Mouse (Mus musculus): ENCODE measurements around the gene Platr17. TPM values are rescaled to one million over a fixed set of nuclear protein-coding genes. Genes with fewer than 3 reads are reported as not detected.
A peak's percentile ranks its signal among the peaks of the same experiment; 100 is the strongest.

Gene Platr17
- total and polyA plus RNA-seq, 3 experiments: not detected

DNA sequence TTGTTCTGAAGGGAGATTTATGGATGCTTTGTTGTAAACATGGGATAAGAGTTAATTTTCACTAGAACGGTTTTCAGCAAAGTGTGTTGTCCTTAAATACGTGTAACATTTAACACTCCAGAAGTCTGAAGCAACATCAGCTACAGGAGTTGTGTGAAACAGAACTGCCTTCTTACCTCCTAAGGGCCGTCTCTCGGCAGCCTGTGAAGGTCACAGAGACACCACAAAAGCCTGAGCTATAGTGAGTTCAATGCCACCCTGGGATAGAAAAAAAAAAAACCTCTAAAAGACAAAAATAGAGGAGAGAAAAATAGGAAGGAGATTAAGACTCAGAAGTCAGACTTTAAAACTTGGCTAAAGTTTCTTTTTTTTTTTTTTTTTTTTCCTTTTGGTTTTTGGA lies 2.9 kb upstream of the Platr17 start (continued):
- peak; percentile 67 for TF ChIP-seq ZNF384 (IDR thresholded peaks at IDR 0.05; ENCODE audit: low read depth, low read length)
- no peak for TF ChIP-seq CHD2 (IDR thresholded peaks at IDR 0.05; ENCODE audit: low read length)
- no peak for TF ChIP-seq JUND (IDR thresholded peaks at IDR 0.05; ENCODE audit: low read depth, low read length)
- no peak for TF ChIP-seq MXI1 (IDR thresholded peaks at IDR 0.05; ENCODE audit: low read depth, low read length)

DNA sequence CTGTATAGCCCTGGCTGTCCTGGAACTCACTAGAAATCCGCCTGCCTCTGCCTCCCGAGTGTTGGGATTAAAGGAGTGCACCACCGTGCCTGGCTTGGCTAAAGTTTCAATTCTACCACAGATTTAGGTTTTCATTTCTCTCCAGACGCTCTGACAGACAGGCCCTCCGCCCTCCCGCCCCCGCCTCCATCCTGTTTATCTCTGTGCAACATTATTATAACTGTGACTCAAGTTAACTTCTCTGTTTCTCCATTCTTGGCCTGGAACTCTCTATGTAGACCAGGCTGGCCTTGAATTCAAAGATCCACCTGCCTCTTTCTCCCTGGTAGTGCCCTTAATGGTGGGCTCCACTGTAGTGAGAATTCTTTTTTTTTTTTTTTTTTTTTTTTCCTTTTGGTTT lies 2.4 kb upstream of the Platr17 start:
- peak; percentile 3; the same call in 1 of the 2 replicates for TF ChIP-seq ZNF384 (IDR thresholded peaks at IDR 0.05; ENCODE audit: low read depth, low read length)
- 0 out of 2 replicates have a peak, but pooled peaks have one; percentile 9 for TF ChIP-seq GATA1 (IDR thresholded peaks at IDR 0.05; ENCODE audit: low read depth, low read length)
- TF ChIP-seq MAZ (IDR thresholded peaks at IDR 0.05; ENCODE audit: low read depth, low read length): 0 out of 2 replicates have a peak, but pooled peaks have one; percentile 21
- TF ChIP-seq RCOR1 (IDR thresholded peaks at IDR 0.05; ENCODE audit: low read depth, low read length): no peak
- TF ChIP-seq POLR2AphosphoS5 (IDR thresholded peaks at IDR 0.05; ENCODE audit: borderline replicate concordance, low read depth, low read length): no peak
- no peak for TF ChIP-seq MAFK (IDR thresholded peaks at IDR 0.05; ENCODE audit: borderline replicate concordance, low read depth, low read length)
- no peak for TF ChIP-seq UBTF (IDR thresholded peaks at IDR 0.05; ENCODE audit: borderline replicate concordance, insufficient read depth, low read depth, low read length)
- TF ChIP-seq ETS1 (IDR thresholded peaks at IDR 0.05; ENCODE audit: low read depth, low read length): peak; percentile 24; the same call in 1 of the 2 replicates
- TF ChIP-seq TCF12 (IDR thresholded peaks at IDR 0.05; ENCODE audit: low read depth, low read length): no peak
- no peak for TF ChIP-seq ZC3H11A (IDR thresholded peaks at IDR 0.05; ENCODE audit: low read depth, low read length)
- no peak for TF ChIP-seq KAT2A (conservative IDR thresholded peaks at IDR 0.05; ENCODE audit: low read depth, low read length)
- TF ChIP-seq NELFE (IDR thresholded peaks at IDR 0.05; ENCODE audit: low read depth, low read length): no peak
- no peak for TF ChIP-seq MXI1 (IDR thresholded peaks at IDR 0.05; ENCODE audit: low read depth, low read length)
- no peak for TF ChIP-seq JUND (IDR thresholded peaks at IDR 0.05; ENCODE audit: low read depth, low read length)
- peak in 1 of 2 experiments; percentile 43; a peak in 1 of 4 replicates for TF ChIP-seq EP300 (IDR thresholded peaks at IDR 0.05; ENCODE audit: low read depth in 1 of 2, low read length in 2 of 2)
- DNase-seq (ENCODE audit: low read depth, low spot score): peak; percentile 79
- Histone ChIP-seq H3K4me3 (ENCODE audit: control insufficient read depth in 1 of 2, insufficient read depth in 1 of 2, low read depth in 2 of 2, low read length in 2 of 2) (peak overlapping the region in 1 of 2 experiments; percentile 45; a peak in 2 of 4 replicates), H3K79me2 (ENCODE audit: control insufficient read depth, insufficient read depth, low read length, poor library complexity) (no peaks in the 10 kb centered on the region), H3K9ac (ENCODE audit: control insufficient read depth, low read depth, low read length, poor library complexity, severe bottlenecking) (0 out of 2 replicates have a peak overlapping the region, but pooled peaks have one; percentile 11), H3K27ac (ENCODE audit: control insufficient read depth, low read depth, low read length) (peak overlapping the region; percentile 73), H3K9me3 (replicated peaks; ENCODE audit: insufficient read depth, low read length) (no peaks in the 10 kb centered on the region), H3K27me3 (ENCODE audit: control insufficient read depth in 1 of 2, insufficient read depth in 2 of 2, low read length in 2 of 2) (no peaks in the 10 kb centered on the region), H3K36me3 (ENCODE audit: control insufficient read depth in 1 of 2, insufficient read depth in 2 of 2, low read length in 2 of 2) (peaks cover 0 to 30% of the 10 kb centered on the region in 2 experiments; a peak in 2 of 4 replicates), H3K4me1 (ENCODE audit: control insufficient read depth in 1 of 2, insufficient read depth in 2 of 2, low read length in 2 of 2) (peaks cover 19 to 47% of the 10 kb centered on the region in 2 experiments)
